Mouse (Mus musculus) c-Kit-positive CD71-negative TER-119-negative erythroid progenitor cells, embryonic 14.5 days (primary cell): ENCODE results near the gene B3galnt2.
A peak's percentile ranks its signal among the peaks of the same experiment; 100 is the strongest.
"Not testable (repeated sequence)": the region's sequence is repeated elsewhere in the genome, so short reads cannot be mapped to it uniquely, and the experiment has no call there.

Experiments used
- DNase-seq: peaks from one replicate; pipeline ENCODE4 v3.0.0-alpha.2; 2013; ENCODE audit warnings: low read depth

Gene B3galnt2

GRCm38 (mm10) chr13:13953874-13954832 lies at the start of gene B3galnt2:
Gene B3galnt2, plus strand, starts transcription at chr13:13954469.
- peak; percentile 93 for DNase-seq

DNA sequence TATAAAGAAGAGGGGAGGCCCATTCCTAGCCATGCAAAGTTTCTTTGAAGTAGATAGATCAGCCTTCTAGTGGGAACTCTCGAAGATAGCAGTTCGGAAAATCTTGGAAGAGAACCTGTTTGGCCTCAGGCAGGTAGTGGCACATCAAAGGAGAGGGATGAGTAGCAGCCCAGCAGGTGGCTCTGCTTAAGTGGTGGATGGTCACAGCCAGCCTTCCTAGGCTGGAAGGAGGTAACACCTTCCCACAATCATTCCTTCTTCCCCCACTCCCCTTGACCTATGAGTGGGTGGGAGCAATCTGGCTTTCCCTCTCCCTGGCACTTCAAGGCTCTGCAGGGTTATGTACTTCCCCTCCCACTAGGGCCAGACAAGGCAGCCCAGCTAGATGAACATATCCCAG lies 42.9 kb upstream of the B3galnt2 start:
- DNase-seq = no peak

GRCm38 (mm10) chr13:13919396-13919795 lies 34.9 kb upstream of the B3galnt2 start:
- DNase-seq = no peak

DNA sequence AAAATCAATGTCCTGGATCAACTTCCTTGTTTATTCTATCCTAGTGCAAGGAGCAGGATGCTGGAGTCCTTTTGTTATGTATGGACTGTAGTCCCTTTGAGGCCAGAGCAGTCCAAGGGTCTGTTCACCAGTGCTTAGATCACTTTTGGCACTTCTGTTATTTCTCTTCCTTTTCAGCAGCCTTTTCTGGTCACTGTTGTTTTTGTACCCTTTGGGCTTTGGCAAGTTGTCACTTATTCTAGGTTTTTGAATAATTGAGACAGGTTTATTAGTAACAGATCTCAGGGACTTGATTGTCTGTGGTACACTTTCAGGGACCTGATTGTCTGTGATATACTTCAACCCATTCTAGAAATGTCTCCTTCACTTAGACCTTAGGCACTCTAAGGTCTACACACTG lies 31.7 kb upstream of the B3galnt2 start:
- DNase-seq = no peak

- DNase-seq = no peak
Observed at GRCm38 (mm10) chr13:13929982-13930381, 24.3 kb upstream of the B3galnt2 start.

GRCm38 (mm10) chr13:13954931-13955330 lies 662 bp downstream of the B3galnt2 start:
- peak; percentile 35 for DNase-seq

- no peak for DNase-seq
Observed at GRCm38 (mm10) chr13:13956686-13957085, 2.4 kb downstream of the B3galnt2 start.

- no peak for DNase-seq
Observed at GRCm38 (mm10) chr13:13960211-13960610, 5.9 kb downstream of the B3galnt2 start.

GRCm38 (mm10) chr13:13961046-13961445 lies 6.8 kb downstream of the B3galnt2 start:
- DNase-seq = no peak

DNA sequence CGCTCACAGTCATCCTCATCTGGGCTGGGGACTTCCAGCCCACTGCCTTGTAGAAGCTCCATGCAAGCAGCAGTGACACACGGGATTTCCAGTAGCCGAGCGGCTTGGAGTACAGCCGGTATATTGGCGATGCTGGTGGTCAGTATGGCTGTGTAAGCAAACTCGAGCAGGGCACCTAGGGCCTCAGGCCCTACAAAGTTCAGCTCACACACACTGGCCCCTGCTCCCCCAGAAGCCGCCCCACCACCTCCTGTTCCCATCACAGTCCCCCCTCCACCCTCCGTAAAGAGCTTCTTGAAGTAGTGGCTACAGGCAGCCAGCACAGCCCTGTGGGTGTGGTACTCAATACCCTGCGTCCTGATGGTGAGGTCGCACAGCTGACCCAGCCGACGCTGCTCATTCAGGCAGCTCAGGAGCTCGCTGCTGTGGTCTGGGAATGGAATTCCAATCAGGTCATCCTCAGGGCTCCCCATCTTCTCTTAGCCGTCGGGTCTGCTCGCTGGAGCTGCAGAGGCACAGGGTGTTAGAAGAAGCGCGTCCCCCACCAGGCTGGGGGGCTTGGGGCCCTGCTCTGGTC lies 11.2 kb downstream of the B3galnt2 start:
- DNase-seq = no peak

DNA sequence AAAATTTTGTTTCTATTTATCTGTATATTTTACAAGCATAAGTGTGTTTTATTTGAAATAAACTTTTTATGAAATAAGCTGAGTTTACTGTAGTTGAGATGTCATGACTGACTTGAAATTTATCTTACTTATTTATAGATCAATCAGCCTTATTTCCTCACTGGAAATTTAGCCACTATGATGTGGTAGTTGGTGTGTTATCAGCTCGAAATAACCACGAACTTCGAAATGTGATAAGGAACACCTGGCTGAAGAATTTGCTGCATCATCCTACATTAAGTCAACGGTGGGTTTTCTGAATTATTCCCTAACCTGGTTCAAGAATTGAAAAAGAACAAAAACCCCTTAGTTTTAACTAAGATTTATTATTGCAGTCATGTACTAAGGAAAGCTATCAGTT lies 11.9 kb downstream of the B3galnt2 start:
- DNase-seq = no peak

DNA sequence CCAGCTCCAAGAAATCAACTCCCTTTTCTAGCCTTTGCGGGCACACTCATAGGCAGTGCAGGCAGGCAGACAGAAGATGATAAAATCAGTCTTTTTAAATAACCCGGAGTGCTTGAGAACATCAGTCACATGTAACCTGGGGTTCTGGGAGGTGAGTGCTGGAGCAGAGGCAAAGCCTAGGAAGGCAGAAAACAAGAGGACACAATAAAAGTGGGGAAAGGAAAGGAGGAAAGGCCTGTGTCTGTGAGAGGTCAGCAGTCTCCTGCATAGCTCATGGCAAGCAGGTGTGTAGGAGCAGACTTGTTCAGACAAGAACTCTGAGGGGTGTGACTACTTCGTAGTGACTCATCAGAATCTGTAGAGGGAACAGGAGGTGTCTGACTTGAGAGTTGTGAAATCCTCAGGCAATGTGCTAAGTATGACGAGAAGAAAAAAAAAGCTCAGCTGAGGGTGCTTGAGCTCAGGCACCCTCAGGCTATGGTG lies 14.4 kb downstream of the B3galnt2 start:
- peak; percentile 35 for DNase-seq

- no peak for DNase-seq
Observed at GRCm38 (mm10) chr13:13969796-13970195, 15.5 kb downstream of the B3galnt2 start.

DNA sequence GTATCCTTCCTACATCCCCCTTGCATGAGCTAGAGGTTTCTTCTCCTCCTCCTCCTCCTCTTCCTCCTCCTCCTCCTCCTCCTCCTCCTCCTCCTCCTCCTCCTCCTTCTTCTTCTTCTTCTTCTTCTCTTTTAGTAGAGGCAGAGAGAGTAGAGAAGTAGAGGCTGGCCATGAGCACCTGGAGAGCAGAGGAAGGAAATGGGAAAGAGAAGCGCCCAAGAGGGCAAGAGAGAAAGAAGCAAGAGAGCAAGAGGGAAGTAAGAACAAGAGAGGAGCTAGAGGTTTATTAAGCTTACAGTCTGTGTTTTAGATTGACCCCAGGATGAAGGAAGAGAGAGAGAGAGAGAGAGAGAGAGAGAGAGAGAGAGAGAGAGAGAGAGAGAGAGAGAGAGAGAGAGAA lies 27.6 kb downstream of the B3galnt2 start:
- not testable (repeated sequence) for DNase-seq

DNA sequence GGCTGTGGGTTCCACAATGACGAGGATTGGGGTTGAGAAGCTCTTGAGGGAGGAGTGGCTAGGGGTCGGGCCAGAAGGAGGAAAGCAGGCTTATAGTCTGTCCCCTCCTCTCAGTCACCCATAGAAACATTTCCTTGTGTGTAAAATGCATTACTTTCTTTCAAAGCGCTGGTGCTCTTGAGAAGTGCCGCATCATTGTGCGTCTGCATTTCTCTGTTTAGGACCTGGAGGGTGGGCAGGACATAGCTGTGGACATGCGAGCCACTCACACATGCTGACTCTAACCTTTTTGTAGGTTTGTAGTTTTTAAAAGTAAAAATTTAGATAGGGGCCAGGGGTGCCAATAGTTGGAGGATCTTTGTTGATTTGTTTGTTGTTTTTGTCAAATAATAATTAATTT lies 29.3 kb downstream of the B3galnt2 start:
- no peak for DNase-seq

- DNase-seq = no peak
Observed at GRCm38 (mm10) chr13:13989135-13989534, 34.9 kb downstream of the B3galnt2 start.

DNA sequence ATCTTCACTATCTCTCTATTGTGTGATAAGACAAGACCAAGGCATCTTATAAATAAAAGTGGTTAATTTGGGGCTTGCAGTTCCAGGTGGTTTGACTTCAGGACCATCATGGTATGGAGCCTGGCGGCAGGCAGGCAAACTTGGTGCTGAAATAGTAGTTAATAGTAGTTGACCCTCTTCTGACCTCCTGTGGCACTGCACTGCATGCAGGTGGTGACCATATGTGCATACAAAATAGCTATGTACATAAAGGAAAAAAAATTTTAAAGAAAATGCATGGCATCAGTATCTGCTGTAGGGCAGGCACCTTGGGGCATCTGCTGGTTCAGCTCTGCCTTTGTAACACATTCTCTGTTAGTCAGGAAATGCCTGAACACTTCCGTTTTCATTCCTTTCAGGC lies 36.1 kb downstream of the B3galnt2 start:
- DNase-seq = no peak

DNA sequence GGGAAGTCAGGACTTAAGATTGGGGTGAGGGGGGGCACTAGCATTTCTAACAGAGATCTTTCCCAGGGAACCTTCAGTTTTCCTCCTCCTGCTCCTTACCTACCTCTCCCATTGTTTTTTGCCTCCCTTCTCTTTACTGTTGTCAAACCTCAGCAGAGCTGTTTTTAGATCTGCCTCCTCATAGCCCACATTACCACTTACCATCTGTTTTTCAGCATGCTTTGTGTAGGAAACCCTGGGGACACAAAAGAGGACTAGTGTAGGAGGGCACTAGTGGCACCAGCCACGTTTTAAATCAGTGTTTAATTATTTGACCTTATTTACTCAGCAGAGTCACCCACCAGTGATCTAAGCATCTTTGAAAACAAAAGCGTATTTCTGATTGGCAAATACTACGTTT lies 38.8 kb downstream of the B3galnt2 start:
- DNase-seq = no peak

- no peak for DNase-seq
Observed at GRCm38 (mm10) chr13:13995046-13995445, 40.8 kb downstream of the B3galnt2 start.

GRCm38 (mm10) chr13:13997476-13997875 lies 43.2 kb downstream of the B3galnt2 start:
- DNase-seq = no peak

- DNase-seq = no peak
Observed at GRCm38 (mm10) chr13:14002706-14003105, 48.4 kb downstream of the B3galnt2 start.

GRCm38 (mm10) chr13:14004086-14004485 lies 49.8 kb downstream of the B3galnt2 start:
- DNase-seq = peak; percentile 9

DNA sequence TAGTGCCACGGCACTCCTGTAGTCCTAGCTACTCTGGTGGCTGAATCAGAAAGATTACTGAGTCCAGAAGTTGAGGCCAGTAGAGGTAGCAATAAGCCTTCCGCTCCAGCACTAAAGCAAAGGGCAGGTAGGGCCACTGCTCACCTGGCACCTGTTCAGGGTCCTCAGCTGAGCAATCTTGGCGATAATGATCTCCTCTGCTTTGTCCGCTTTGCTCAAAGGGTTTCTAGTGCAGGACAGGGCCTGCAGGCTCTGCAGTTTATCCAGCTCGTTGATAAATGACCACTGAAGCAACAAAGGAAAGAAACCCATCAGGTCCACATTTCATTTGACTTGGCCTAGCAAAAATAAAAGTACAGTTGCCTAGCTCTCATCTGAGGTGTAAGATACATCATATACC lies 50.7 kb downstream of the B3galnt2 start:
- DNase-seq = no peak
